Mouse (Mus musculus) gastrocnemius, postnatal 10 days (tissue): ENCODE measurements around the gene Tspan31. TPM values are rescaled to one million over a fixed set of nuclear protein-coding genes. Genes with fewer than 3 reads are reported as not detected.

ENCODE experiments used
- DNase-seq: peaks from one replicate; pipeline ENCODE4 v3.0.0; 2021; ENCODE audit warnings: mixed read lengths
- long read RNA-seq, 2 experiments: library from polyadenylated mRNA; stranded (forward); transcript quantifications; one replicate each; pipeline ENCODE4 v2.0.0; 2021
- total RNA-seq, 2 experiments: library from RNA; stranded (reverse); gene quantifications; 2 replicates each; pipeline ENCODE4 v1.2.3; 2021

Gene Tspan31
- 10 to 100 TPM; 29.7 to 32.0 TPM for total RNA-seq
- long read RNA-seq, experiment 1, transcript Tspan31-201 (6 exons, 1,556 nt): major isoform, 36 of 38 reads
- long read RNA-seq, experiment 1, partial matches to known transcripts: 1 of 38 reads
- long read RNA-seq, experiment 1, other reads (novel, unspliced or antisense): 1 of 38 reads
- long read RNA-seq, experiment 2, transcript Tspan31-201 (6 exons, 1,556 nt): major isoform, 47 of 49 reads
- long read RNA-seq, experiment 2, partial matches to known transcripts: 1 of 49 reads
- long read RNA-seq, experiment 2, other reads (novel, unspliced or antisense): 1 of 49 reads

DNA sequence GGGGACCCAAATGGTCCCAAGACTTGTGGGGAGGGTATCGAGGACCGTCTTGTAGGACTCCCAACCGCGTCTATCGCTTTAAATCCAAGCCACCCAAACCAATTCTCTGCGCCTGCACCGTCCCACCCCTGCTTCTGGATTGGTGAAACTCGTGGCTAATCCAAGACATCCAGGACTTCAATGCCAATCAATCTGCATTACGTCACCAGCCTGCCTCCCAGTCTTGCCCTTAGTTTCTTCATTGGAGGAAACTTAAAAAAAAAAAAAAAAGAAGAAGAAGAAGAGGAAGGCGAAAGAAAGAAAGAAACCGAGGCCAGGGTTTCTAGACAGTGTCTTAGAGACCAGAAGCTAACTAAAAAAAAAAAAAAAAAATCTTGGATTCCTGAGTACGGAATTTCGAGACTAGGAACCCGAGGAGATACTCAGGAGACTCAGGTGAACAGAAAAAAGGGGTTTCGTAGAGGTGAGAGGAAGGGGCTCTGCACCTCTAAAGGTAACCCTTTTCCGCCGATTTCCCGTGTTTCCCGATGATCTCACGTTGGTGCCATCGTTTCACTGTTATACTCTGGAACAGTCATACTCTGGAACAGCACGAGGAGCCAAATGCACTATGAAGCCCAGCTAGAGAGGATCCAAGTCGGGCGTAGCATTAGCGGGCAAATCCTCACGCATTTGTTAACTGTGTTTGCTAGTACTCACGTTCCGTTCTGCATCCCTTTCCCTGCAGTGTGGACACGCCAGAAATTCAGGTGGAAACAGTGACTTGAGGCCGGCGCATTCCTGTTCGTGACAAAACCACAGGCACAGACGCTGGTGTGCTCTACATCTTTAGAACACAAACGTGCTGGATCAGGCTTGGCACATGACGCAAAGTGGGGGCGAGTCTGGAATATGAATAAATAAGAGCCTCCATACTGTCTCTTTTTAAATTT, at the start of gene Tspan31:
Gene Tspan31 (minus strand): TSS at position 75 of the 932 bp plus-strand sequence.
- peak; percentile 74 for DNase-seq

GRCm38 (mm10) chr10:127119229-127119628, 49.2 kb upstream of the Tspan31 start:
- DNase-seq: no peak

GRCm38 (mm10) chr10:127118470-127118869, 48.4 kb upstream of the Tspan31 start:
- no peak for DNase-seq

- DNase-seq: no peak
Measured at GRCm38 (mm10) chr10:127115068-127115467, 45.0 kb upstream of the Tspan31 start.

DNA sequence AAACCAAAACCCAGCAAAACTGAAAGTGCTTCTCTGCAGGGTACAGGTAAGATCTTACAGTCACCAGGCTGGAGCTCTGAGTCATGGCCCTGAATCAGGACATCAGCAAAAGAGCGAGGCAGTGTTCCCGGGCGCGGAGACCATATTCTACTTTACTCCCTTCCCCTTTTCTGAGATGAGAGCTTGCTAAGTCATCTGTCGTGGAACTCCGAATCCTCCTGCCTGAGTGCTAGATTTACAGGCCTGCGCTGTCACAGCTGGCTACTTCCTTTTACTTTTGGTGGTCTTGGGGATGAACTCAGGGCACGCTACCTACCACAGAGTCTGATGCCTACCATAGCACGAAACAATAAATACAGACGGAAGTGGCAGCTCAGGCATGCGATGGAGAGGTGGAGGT, 44.3 kb upstream of the Tspan31 start:
- no peak for DNase-seq

- DNase-seq: no peak
Measured at GRCm38 (mm10) chr10:127111001-127111887, 41.2 kb upstream of the Tspan31 start.

- DNase-seq: no peak
Measured at GRCm38 (mm10) chr10:127108262-127108583, 38.2 kb upstream of the Tspan31 start.

DNA sequence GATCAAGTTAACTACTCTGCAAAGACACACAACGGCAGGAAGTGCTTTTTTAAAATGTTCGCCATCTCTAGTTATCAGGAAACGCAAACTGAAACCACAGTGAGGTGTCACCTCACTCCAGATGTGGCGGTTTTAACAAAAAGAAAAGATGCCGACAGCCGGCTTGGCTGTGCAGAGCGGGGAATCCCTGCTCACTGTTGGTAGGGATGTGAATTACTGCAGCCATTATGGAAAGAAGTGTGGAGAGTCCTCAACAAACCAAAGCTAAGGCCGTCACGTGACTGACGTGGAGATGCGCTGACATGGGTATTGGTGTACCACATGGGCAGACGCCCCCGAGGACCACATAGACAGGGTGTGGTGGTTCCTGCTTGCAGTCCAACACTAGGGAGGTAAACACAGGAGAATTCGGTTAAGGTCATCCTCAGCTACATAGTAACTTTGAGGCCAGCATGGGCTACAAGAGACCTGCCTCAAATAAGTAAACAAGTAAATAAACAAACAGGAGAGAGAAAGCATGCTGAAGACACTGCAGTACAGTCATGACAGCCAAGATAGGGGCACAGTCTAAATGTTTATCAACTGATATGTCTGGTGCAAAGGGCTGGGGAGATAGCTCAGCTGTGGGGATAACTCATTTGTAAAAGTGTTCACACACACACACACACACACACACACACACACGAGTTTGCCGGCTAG, 37.6 kb upstream of the Tspan31 start:
- no peak for DNase-seq

DNA sequence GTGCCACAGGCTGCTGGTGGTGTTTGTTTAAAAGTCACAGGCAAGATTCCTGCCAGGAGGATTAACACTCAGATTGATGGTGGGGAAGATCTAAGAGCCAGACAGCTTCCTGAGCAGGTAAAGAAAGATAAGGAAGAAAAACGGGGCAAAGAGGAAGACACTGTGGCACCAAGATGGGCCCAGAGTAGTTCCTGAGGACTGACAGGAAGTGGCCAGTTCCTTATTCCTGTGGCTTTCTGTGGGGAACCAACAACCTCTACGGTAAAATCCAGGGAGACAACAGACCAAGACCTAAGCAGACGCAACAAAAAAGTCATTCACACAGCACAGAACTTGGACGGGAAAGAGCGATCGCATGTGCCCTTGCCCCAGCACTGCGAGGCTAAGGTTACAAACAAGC, 33.6 kb upstream of the Tspan31 start:
- no peak for DNase-seq

DNA sequence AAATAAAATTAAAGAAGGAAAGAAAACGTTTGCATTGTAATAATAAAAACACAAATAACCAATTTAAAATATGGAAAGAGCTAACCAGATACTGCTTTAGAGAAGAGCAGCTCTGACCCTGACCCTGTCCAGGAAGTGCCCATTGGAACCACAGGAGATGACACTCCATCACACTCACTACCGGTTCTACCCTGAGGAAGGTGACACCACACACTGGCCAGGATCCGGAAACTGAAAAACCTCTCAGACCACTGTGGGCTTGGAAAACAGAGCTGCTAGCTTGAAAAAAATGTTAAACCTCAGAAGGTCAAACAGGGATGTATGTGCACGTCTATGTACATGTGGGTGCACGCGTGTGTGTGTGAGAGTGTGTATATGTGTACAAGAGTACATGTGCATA, 31.1 kb upstream of the Tspan31 start:
- no peak for DNase-seq

- no peak for DNase-seq
Measured at GRCm38 (mm10) chr10:127100414-127100813, 30.4 kb upstream of the Tspan31 start.

DNA sequence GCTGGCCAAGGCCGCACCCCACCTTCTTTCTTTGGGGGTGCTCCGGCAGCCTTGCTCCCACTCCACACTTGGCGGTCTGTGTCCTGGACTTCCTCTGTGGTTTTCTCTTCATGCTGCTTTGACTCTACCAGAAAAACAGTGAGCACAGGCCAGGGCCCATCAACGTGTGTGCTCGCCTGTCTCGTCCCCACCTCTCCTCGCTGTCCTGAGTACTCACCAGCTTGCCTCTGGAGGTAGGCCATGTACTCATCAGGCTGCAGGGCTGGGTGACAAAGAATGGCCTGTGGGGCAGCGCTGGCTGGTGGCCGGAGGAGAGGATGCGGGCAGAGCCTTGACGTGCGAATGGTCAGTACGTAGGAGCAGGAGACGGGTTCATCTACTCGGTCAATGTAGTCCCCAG, 29.8 kb upstream of the Tspan31 start:
- DNase-seq: no peak

GRCm38 (mm10) chr10:127099191-127099590, 29.1 kb upstream of the Tspan31 start:
- no peak for DNase-seq

DNA sequence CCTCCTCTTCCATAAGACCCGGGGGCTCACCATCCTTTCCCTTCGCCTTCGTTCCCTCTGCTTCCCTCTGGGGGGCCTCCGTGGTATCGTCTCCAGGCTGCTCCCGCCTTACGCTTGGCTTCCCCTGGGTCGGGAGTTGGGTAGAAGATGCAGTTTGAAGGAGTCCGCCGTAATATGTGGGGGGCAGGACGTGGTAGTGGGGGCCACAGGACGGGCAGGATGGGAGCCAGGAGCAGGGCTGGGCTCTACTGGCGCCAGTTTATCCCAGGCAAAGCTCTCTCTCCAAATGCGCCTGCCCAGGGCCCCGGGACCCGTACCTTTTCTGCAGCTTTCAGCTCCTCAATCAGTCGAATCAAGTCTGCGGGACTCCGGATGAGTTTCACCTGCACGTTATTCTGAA, 28.4 kb upstream of the Tspan31 start:
- DNase-seq: no peak

- DNase-seq: no peak
Measured at GRCm38 (mm10) chr10:127094382-127094802, 24.3 kb upstream of the Tspan31 start.

DNA sequence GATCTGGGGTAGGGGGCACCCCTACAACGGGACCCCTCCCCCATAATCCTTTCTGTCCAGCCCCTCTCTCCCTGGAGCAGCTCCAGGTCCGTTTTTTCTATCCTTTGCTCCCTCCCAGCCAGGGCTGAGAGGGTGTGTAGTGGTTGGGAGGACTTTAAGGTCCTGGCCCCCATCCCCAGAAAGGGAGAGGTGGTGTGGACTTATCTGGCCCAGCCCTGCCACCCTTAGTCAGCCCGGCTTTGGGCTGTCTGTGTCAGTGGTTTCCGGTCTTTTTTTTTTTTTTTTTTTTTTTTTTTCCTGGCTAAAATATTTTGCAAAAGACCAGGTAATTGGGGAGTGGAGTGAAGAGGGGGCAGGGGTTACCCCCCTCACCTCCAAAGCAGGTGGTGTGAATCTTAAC, 22.7 kb upstream of the Tspan31 start:
- DNase-seq: no peak

DNA sequence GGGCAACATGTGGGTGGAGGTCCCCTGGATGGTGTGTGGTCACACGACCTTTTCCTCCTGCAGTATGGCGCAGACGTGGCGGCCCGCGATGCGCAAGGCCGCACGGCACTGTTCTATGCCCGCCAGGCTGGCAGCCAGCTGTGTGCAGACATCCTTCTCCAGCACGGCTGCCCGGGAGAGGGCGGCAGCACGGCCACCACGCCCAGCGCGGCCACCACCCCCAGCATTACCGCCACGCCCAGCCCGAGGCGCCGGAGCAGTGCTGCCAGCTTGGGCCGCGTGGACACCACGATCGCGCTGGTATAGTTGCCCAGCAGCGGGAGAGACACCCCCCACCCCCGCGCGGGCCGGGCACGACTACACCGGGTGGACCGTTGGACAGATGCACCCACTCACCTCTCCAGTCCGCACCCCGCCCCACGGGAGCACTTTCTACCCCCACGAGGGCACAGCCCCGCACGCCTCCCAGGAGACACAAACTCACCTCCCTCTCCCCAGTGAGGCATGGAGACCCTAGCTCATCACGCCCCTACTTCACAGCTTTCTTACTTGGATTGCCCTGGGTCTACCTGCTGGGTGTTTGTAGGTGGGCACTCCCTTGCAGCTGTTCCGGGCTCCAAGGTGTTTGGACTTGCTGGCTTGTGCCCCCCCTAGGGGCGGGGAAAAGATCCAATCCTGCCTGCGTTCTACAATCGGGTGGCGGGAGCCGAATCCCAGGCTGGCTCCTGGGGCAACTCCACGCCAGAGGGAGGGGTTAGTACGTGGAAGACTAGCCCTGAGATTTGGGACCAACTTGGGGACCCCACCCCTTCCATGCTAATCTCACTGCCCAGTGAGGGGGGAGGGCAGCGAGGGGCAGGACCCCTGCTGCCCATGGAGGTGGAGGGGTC, 21.7 kb upstream of the Tspan31 start:
- peak; percentile 53 for DNase-seq

DNA sequence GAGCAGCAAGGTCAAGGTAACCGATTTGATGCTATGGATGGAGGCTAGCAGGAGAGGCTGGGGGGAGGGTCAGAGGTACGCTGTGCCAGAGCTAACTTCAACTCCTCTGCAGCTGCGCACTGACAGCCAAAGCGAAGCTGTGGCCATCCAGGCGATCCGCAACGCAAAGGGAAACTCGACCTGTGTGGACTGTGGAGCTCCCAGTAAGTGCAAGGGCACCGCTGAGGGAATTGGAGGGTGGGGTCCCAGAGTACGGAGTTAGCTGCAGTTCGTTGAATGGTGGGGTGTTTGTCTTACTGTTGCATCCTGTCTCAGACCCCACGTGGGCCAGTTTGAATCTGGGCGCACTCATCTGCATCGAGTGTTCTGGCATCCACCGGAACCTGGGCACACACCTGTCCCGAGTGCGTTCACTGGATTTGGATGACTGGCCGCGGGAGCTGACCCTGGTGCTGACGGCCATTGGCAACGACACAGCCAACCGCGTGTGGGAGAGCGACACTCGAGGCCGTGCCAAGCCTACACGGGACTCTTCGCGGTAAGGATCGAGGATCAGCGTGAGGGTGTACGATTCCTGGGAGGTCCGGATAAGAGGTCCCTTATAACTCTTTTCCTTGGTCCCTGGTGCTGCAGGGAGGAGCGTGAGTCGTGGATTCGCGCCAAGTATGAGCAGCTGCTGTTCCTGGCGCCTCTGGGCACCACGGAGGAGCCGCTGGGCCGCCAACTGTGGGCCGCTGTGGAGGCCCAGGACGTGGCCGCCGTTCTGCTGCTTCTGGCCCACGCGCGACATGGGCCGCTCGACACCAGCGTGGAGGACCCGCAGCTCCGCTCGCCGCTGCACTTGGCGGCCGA, 20.7 kb upstream of the Tspan31 start:
- peak; percentile 68 for DNase-seq

DNA sequence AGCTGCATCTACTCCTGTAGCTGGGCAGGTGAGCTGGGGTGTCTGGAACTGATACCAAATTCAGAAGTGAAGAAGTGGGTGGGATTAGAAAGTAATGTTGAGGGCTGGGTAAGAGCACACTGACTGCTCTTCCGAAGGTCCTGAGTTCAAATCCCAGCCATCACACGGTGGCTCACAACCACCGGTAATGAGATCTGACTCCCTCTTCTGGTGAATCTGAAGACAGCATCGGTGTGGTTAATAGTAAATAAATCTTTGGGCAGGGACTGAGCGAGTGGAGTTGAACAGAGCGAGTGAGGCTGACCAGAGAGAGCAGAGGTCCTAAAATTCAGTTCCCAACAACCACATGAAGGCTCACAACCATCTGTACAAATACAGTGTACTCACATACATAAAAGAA, 15.6 kb upstream of the Tspan31 start:
- no peak for DNase-seq

DNA sequence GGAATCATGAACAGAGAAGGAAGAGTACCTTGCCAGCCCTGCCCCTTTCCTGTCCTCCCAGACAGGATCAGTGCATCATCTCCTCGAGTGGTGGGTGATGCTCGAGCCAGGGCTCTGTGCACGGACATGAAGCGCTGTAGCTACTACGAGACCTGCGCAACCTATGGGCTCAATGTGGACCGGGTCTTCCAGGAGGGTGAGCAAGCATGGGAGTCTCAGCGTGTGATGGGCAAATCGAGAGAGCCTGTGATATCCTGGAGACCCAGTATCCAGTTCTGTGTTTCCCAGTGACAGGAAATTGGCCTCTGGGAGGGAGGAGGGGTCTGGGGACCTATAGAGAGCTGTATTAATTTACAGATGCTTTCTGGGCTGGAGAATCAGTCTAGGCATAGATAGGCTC, 15.0 kb upstream of the Tspan31 start:
- no peak for DNase-seq
